Mouse (Mus musculus): ENCODE results near the gene Atxn1l. TPM values are rescaled to one million over a fixed set of nuclear protein-coding genes. Genes with fewer than 3 reads are reported as not detected.

Atxn1l gene
- polyA plus RNA-seq, 1 experiment: 14.2 TPM

DNA sequence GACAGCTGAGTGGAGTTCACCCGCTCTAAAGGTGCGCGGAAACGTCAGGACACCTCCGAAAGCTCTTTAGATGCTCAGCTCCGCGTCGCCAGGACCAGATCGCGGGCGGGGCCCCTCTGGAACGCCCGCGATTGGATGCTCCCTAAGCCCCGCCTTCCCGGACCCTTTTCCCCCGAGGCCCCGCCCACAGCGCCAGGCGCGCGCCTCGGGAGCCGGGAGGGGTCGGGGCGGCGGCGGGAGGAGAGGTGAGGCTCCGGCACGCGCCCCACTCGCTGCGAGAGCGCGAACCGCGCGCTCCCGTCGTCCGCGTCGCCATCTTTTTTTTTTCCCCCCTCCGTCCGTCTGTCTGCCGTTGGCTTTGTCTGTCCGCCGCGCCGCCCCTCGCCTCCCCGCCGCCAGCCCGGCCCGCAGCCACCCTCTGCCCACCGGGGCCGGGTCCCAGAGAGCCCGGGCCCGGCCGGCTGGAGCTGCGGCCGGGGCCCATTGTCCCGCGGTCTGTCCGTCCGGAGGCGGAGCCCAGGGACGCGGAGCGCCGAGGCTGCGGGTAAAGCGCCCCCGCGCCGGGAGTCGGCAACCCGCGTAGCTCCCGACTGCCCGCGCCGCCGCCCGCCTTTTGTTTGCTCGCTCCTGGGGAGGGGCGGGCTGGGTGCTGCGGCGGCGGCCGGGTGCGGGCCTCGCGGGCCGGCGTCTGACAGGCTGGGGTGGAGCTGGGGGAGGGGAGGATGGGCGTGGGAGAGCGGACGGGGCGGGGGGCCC is 32.0 kb downstream of the Atxn1l start, which contains the start of gene Zfp821:
Zfp821 (plus strand) TSS at position 227 of the 756 bp plus-strand sequence.
- Histone ChIP-seq H3K27ac (ENCODE audit: insufficient read depth, low read length) (peak within 1 kb of the TSS; percentile 88), H3K4me1 (ENCODE audit: control insufficient read depth, insufficient read depth, low read length) (0 out of 2 replicates have a peak, but pooled peaks cover 1% of the 10 kb centered on the region), H3K4me3 (ENCODE audit: insufficient read depth, low read length) (peak within 1 kb of the TSS; percentile 51)
- peak; percentile 58; the same call in 1 of the 2 replicates for TF ChIP-seq POLR2A (IDR thresholded peaks at IDR 0.05; ENCODE audit: extremely low read depth, insufficient read depth, low read length)
- no peak for TF ChIP-seq CTCF (IDR thresholded peaks at IDR 0.05; ENCODE audit: extremely low read depth, insufficient read depth, low read length)

DNA sequence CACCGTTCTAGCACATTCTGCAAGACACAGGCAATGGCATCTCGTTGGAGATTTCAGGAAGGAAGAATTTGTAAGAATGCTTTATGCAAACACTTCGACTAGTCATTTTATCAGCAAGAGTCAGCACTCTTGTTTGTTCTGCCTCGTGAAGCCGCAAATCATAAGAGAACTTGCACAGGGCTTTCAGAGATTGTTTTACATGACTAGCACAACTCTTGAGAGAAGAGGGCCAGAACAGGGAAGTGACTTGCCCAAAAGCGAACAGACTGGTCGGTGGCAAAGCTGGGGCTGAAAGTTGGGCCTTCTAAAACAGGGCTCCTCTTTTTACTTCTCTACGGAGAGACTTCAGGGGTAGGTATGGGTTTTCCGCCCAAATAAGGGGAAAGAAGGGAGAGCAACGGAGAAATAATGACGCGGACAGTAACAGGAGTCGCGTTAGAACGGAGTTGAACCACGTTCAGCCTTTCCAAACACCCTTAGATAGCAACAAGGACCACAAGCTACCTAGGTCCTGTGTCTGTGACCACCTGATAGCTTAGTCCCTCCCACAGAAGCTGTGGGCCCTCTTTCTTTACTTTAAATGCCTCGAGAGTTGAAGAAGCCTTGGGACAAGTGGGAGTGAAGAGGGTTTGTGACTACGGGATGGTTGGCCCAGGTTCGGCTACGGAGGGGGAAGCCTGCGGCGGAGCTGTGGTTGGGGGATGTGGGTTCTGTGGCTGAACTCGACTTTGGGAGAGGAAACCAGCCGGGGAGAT is 32.8 kb downstream of the Atxn1l start:
- TF ChIP-seq CTCF (IDR thresholded peaks at IDR 0.05; ENCODE audit: extremely low read depth, insufficient read depth, low read length) (no peak), POLR2A (IDR thresholded peaks at IDR 0.05; ENCODE audit: extremely low read depth, insufficient read depth, low read length) (no peak)
- Histone ChIP-seq H3K27ac (ENCODE audit: insufficient read depth, low read length) (no peak overlapping the region), H3K4me1 (ENCODE audit: control insufficient read depth, insufficient read depth, low read length) (0 out of 2 replicates have a peak, but pooled peaks cover 1% of the 10 kb centered on the region), H3K4me3 (ENCODE audit: insufficient read depth, low read length) (peak overlapping the region; percentile 51)

DNA sequence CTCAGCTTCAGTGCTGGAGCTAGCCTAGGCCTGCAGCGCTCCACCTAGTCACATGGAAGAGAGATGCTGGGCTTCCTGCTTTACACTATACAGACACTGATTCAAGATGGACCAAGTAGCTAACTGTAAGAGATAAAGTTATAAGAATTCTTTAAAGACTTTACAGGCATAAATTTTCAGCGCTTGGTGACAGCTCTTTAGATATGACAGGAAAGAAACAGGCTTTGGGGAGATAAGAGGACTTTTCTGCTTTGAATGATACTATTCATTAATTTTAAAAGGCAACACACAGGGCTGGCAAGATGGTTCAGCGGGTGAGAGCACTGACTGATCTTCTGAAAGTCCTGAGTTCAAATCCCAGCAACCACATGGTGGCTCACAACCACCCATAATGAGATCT is 39.1 kb downstream of the Atxn1l start:
- no peak overlapping the region for H3K27ac ChIP-seq (ENCODE audit: insufficient read depth, low read length)
- no peaks in the 10 kb centered on the region for H3K4me1 ChIP-seq (ENCODE audit: control insufficient read depth, insufficient read depth, low read length)
- TF ChIP-seq POLR2A (IDR thresholded peaks at IDR 0.05; ENCODE audit: extremely low read depth, insufficient read depth, low read length) (no peak), CTCF (IDR thresholded peaks at IDR 0.05; ENCODE audit: extremely low read depth, insufficient read depth, low read length) (no peak)
- H3K4me3 ChIP-seq (ENCODE audit: insufficient read depth, low read length): no peak overlapping the region

DNA sequence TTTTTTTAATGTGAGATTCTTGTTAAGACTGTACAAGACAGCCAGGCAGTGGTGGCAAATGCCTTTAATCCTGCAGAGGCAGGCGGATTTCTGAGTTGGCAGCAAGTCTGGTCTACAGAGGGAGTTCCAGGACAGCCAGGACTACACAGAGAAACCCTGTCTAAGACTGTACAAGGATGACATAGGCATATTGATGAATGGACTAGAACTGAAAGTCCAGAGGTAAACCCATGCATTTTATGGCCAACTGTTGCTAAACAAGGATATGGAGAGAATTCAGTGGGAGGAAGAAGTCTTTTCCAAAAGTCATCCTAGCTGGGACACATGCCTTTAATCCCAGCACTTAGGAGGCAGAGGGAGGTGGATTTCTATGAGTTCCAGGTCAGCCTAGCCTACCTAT is 39.8 kb downstream of the Atxn1l start:
- TF ChIP-seq POLR2A (IDR thresholded peaks at IDR 0.05; ENCODE audit: extremely low read depth, insufficient read depth, low read length): no peak
- H3K4me3 ChIP-seq (ENCODE audit: insufficient read depth, low read length): no peak overlapping the region

DNA sequence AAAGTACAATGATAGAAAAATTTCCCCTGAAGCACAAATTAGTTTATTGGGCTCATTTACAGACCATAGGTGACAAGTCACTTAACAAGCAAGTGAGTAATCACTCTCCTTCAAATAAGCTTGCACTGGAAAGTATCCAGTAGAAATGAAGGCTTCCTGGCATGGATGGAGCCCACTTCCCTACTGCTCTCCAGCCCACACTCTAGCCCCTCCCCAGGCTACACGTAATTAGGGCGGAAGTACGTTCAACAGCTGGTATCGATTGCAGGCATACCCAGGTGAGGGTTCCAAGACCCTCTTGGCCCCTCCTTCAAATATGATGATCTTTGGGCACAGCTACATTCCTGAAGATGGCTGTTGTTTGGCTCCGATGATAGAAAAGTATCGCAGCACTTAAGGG is 43.4 kb downstream of the Atxn1l start:
- Histone ChIP-seq H3K4me3 (ENCODE audit: insufficient read depth, low read length) (peak overlapping the region; percentile 89; the same call in 1 of the 2 replicates), H3K27ac (ENCODE audit: insufficient read depth, low read length) (no peak overlapping the region), H3K4me1 (ENCODE audit: control insufficient read depth, insufficient read depth, low read length) (peaks cover 9% of the 10 kb centered on the region)
- TF ChIP-seq CTCF (IDR thresholded peaks at IDR 0.05; ENCODE audit: extremely low read depth, insufficient read depth, low read length): no peak
- no peak for TF ChIP-seq POLR2A (IDR thresholded peaks at IDR 0.05; ENCODE audit: extremely low read depth, insufficient read depth, low read length)

More for the DNA sequence above, 39.8 kb downstream of the Atxn1l start:
- H3K27ac ChIP-seq (ENCODE audit: insufficient read depth, low read length): no peak overlapping the region
- H3K4me1 ChIP-seq (ENCODE audit: control insufficient read depth, insufficient read depth, low read length): no peaks in the 10 kb centered on the region

DNA sequence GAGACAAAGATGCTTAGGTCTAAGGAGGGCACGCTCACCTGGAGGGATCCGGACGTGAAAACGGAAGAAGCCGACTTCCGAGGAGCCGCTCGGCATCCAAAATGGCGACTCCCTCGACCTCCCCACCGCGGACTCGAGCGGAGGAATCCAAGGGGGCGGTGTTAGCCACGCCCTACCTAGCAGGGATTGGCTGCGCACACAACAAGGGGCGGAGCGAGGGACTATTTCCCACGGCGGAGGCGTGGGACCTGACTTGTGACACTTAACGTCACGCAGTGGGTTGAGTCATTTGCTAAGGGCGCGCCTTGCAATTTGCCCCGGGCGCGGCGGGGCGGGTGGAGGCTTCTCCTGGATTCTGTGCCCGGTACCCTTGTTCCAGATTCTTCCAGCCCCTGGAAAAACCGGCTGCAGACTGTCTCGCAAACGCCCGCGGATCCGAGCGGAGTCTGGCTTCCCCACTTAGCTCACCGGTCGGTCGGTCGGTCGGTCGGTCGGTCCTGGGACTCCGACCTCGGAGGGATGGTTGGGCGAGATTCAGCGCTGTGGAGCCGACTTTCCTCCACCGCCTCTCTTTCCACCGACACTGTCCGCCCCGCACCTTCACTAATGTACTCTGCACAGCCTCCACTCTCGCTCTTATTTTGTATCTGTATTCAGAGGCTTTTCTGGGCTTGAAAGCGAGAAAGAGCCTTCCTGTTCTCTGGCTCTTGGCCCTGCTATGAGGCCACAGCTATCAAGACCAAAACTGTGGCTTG is 44.2 kb downstream of the Atxn1l start, which contains the start of gene Ist1:
Ist1 (minus strand) TSS at position 115 of the 755 bp plus-strand sequence.
- TF ChIP-seq POLR2A (IDR thresholded peaks at IDR 0.05; ENCODE audit: extremely low read depth, insufficient read depth, low read length): peak; percentile 94
- TF ChIP-seq CTCF (IDR thresholded peaks at IDR 0.05; ENCODE audit: extremely low read depth, insufficient read depth, low read length): no peak
- H3K27ac ChIP-seq (ENCODE audit: insufficient read depth, low read length): peak within 1 kb of the TSS; percentile 67
- H3K4me1 ChIP-seq (ENCODE audit: control insufficient read depth, insufficient read depth, low read length): peaks cover 9% of the 10 kb centered on the region
- H3K4me3 ChIP-seq (ENCODE audit: insufficient read depth, low read length): peak within 1 kb of the TSS; percentile 89

DNA sequence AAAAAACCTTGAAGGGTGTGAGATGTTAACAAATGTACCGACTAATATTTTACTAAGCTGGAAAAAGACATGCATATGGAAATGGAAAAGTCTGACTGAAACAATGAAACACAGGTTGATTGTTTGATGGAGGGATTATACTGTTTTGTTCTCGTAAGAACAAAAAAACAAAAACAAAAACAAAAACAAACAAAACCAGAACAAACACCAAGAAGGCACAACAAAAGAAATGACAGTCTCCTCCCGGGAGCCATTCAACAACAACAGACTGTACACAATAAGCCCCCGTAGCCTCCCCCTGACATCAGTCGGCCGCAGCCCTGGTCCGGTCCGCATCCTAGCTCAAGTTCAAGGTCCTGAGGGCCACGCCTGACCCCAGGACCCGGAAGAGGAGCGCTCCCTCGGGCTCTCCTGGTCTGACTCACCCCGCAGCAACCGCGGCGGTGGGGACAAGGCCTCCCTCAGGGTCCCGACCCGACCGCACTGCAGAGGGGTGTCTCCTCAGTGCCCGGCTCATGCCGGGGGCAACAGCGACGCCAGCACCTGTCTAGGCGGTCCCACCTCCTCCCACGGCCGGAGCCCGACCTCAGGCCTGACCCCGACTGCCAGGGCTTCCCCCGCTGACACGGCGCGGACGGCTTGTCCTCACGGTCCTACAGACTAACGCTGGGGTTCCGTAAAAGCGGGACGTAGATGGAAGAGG is 44.9 kb downstream of the Atxn1l start:
- TF ChIP-seq POLR2A (IDR thresholded peaks at IDR 0.05; ENCODE audit: extremely low read depth, insufficient read depth, low read length) (no peak), CTCF (IDR thresholded peaks at IDR 0.05; ENCODE audit: extremely low read depth, insufficient read depth, low read length) (no peak)
- Histone ChIP-seq H3K4me1 (ENCODE audit: control insufficient read depth, insufficient read depth, low read length) (peaks cover 11% of the 10 kb centered on the region), H3K4me3 (ENCODE audit: insufficient read depth, low read length) (peak overlapping the region; percentile 89), H3K27ac (ENCODE audit: insufficient read depth, low read length) (peak overlapping the region; percentile 67)

DNA sequence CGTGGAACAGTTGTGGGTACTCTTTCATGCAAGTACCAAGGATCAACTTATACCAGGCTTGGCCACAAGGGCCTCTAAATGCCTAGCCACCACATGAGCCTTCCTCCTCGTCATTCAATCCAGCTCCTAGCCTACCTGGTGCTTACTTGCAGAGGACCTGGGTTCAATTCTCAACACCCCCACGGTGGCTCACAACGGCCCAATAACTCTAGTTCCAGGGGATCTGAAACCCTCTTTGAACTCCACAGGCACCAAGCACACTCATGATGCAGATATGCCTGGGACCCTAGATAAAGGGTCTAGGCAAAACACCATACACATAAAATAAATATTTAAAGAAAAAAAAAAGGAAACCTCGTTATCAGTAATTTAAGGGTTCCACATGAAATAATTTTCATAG is 45.8 kb downstream of the Atxn1l start:
- TF ChIP-seq CTCF (IDR thresholded peaks at IDR 0.05; ENCODE audit: extremely low read depth, insufficient read depth, low read length): 0 out of 2 replicates have a peak, but pooled peaks have one; percentile 2
- no peak; the same call in 1 of the 2 replicates for TF ChIP-seq POLR2A (IDR thresholded peaks at IDR 0.05; ENCODE audit: extremely low read depth, insufficient read depth, low read length)
- Histone ChIP-seq H3K27ac (ENCODE audit: insufficient read depth, low read length) (no peak overlapping the region), H3K4me3 (ENCODE audit: insufficient read depth, low read length) (peak overlapping the region; percentile 89), H3K4me1 (ENCODE audit: control insufficient read depth, insufficient read depth, low read length) (peaks cover 11% of the 10 kb centered on the region)

Measured in cortical plate, adult 2 months (tissue).